17 mouse cellular contexts compared by ENCODE assay signal in the genomic region with DNA sequence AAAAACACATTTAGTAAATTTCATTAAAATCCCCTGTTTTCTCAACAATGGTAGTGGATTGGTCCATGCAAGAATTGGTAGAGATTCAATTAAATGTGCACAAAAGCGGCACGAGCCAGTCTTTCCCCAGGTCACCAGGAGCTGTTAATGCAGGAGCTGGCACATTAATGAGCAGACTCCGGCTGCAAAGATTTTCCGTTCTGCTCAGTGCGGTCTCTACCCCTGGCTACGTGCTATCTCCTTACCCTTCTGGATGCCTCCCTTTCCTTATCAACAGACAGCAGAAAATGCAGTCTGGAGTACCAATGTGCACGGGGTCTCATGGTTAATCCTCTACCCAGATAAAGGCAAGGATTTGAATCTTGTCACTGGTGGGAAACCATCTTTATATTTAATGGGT. TPM values are rescaled to one million over a fixed set of nuclear protein-coding genes. Genes with fewer than 3 reads are reported as not detected.
DNase-seq lines count a peak whose midpoint lies in the region; ATAC-seq lines count a peak whose summit lies in the region.
"Had no signal": no experiment of that assay in that cellular context is flagged by ENCODE, and none has a peak within 500 bp of the region (broad histone marks: within the 10 kb centered on the region; RNA-seq: fewer than 3 reads in every experiment).

No protein-coding gene starts in this region.

- peaks cover 13% of the 10 kb centered on the region for H3K4me1 ChIP-seq in heart, embryonic 13.5 days
- peaks cover 8% of the 10 kb centered on the region; the same call in 1 of the 2 replicates for H3K4me1 ChIP-seq in kidney, embryonic 15.5 days
- H3K4me1 ChIP-seq in hindbrain, embryonic 16.5 days (ENCODE audit: control insufficient read depth, insufficient read depth, low read depth, low read length): no peaks in the 10 kb centered on the region
- H3K4me1 ChIP-seq in midbrain, embryonic 15.5 days: peaks cover 3% of the 10 kb centered on the region; the same call in 1 of the 2 replicates
- H3K4me1 ChIP-seq: embryonic facial prominence, embryonic 15.5 days; liver, embryonic 12.5 days; lung, embryonic 15.5 days had no signal

- no peaks in the 10 kb centered on the region for H3K27me3 ChIP-seq in heart, embryonic 13.5 days (replicated peaks)
- no peaks in the 10 kb centered on the region for H3K27me3 ChIP-seq in kidney, embryonic 15.5 days
- no peaks in the 10 kb centered on the region for H3K27me3 ChIP-seq in hindbrain, embryonic 16.5 days (replicated peaks; ENCODE audit: control insufficient read depth, insufficient read depth, low read length)
- no peaks in the 10 kb centered on the region for H3K27me3 ChIP-seq in midbrain, embryonic 15.5 days (replicated peaks)
- H3K27me3 ChIP-seq: embryonic facial prominence, embryonic 15.5 days; liver, embryonic 12.5 days; lung, embryonic 15.5 days had no signal

- H3K36me3 ChIP-seq in heart, embryonic 13.5 days: no peaks in the 10 kb centered on the region
- no peaks in the 10 kb centered on the region for H3K36me3 ChIP-seq in kidney, embryonic 15.5 days
- no peaks in the 10 kb centered on the region for H3K36me3 ChIP-seq in hindbrain, embryonic 16.5 days (ENCODE audit: control insufficient read depth, insufficient read depth, low read length)
- no peaks in the 10 kb centered on the region for H3K36me3 ChIP-seq in midbrain, embryonic 15.5 days (replicated peaks)
- H3K36me3 ChIP-seq: embryonic facial prominence, embryonic 15.5 days; liver, embryonic 12.5 days; lung, embryonic 15.5 days had no signal

- peak overlapping the region; percentile 6; the same call in 1 of the 2 replicates for H3K27ac ChIP-seq in heart, embryonic 13.5 days (replicated peaks)
- H3K27ac ChIP-seq in kidney, embryonic 15.5 days: 0 out of 2 replicates have a peak overlapping the region, but pooled peaks have one; percentile 56
- no peak overlapping the region for H3K27ac ChIP-seq in hindbrain, embryonic 16.5 days (ENCODE audit: low read depth, low read length)
- peak overlapping the region; percentile 70 for H3K27ac ChIP-seq in midbrain, embryonic 15.5 days
- H3K27ac ChIP-seq: embryonic facial prominence, embryonic 15.5 days; kidney, postnatal 0 days; liver, embryonic 12.5 days; lung, embryonic 15.5 days had no signal

- H3K4me3 ChIP-seq in heart, embryonic 13.5 days: no peak overlapping the region
- no peak overlapping the region for H3K4me3 ChIP-seq in kidney, embryonic 15.5 days (replicated peaks)
- H3K4me3 ChIP-seq in hindbrain, embryonic 16.5 days (ENCODE audit: low read length): no peak overlapping the region
- no peak overlapping the region for H3K4me3 ChIP-seq in midbrain, embryonic 15.5 days
- H3K4me3 ChIP-seq: embryonic facial prominence, embryonic 15.5 days; liver, embryonic 12.5 days; lung, embryonic 15.5 days; myocyte had no signal

- WGBS in heart, embryonic 13.5 days: 18% methylated on average over 7 of the region's 7 CpGs
- 56% methylated on average over 7 of the region's 7 CpGs for WGBS in kidney, embryonic 15.5 days
- 40% methylated on average over 7 of the region's 7 CpGs for WGBS in hindbrain, embryonic 16.5 days
- 23% methylated on average over 7 of the region's 7 CpGs for WGBS in midbrain, embryonic 15.5 days

- ATAC-seq in heart, embryonic 13.5 days (ENCODE audit: extremely low read depth, insufficient number of reproducible peaks, low FRiP score, low TSS enrichment): no peak
- ATAC-seq in kidney, embryonic 15.5 days (replicated peaks; ENCODE audit: low FRiP score): no peak
- 0 out of 2 replicates have a peak, but pooled peaks have one; percentile 37 for ATAC-seq in hindbrain, embryonic 16.5 days
- peak; percentile 83 for ATAC-seq in midbrain, embryonic 15.5 days (replicated peaks)
- no peak for ATAC-seq in cerebellum, adult (ENCODE audit: insufficient number of reproducible peaks, low FRiP score, low TSS enrichment)
- ATAC-seq: liver, embryonic 12.5 days had no signal

- DNase-seq in heart, adult 18-20 months: no peak
- no peak for DNase-seq in kidney, adult 11 months
- DNase-seq in ovary, adult 18-20 months (ENCODE audit: low spot score): no peak
- DNase-seq: adrenal gland, postnatal 25 days; cerebellum, adult 9-11 months; embryo, embryonic 11 days; thymus, postnatal 4 days had no signal

- peak overlapping the region; percentile 61 for H3K9ac ChIP-seq in heart, embryonic 13.5 days
- H3K9ac ChIP-seq in kidney, embryonic 15.5 days: no peak overlapping the region
- H3K9ac ChIP-seq in hindbrain, embryonic 16.5 days (ENCODE audit: low read depth, low read length): peak overlapping the region; percentile 38; the same call in 1 of the 2 replicates
- no peak overlapping the region for H3K9ac ChIP-seq in midbrain, embryonic 15.5 days
- H3K9ac ChIP-seq: embryonic facial prominence, embryonic 15.5 days; liver, embryonic 12.5 days; lung, embryonic 15.5 days had no signal

- H3K9me3 ChIP-seq in heart, embryonic 13.5 days: no peaks in the 10 kb centered on the region
- H3K9me3 ChIP-seq in kidney, embryonic 15.5 days (replicated peaks): no peaks in the 10 kb centered on the region
- no peaks in the 10 kb centered on the region for H3K9me3 ChIP-seq in hindbrain, embryonic 16.5 days (ENCODE audit: control insufficient read depth, low read length)
- H3K9me3 ChIP-seq in midbrain, embryonic 15.5 days: no peaks in the 10 kb centered on the region
- H3K9me3 ChIP-seq: embryonic facial prominence, embryonic 15.5 days; liver, embryonic 12.5 days; lung, embryonic 15.5 days had no signal

- H3K4me2 ChIP-seq in heart, embryonic 13.5 days: peak overlapping the region; percentile 45
- H3K4me2 ChIP-seq in kidney, embryonic 15.5 days: no peak overlapping the region
- no peak overlapping the region for H3K4me2 ChIP-seq in hindbrain, embryonic 16.5 days (ENCODE audit: low read length)
- H3K4me2 ChIP-seq in midbrain, embryonic 15.5 days: no peak overlapping the region
- H3K4me2 ChIP-seq: embryonic facial prominence, embryonic 15.5 days; liver, embryonic 12.5 days; lung, embryonic 15.5 days had no signal

RNA-seq across cellular contexts. Expression of a gene that starts 9.2 kb away (rescaled TPM):
- 26.1 and 29.3 TPM in 2 replicates for polyA plus RNA-seq in heart, embryonic 13.5 days (2015; fragmentation: Nextera tagmentation; extraction: Ambion mirVana)
- total RNA-seq in heart, adult 18-20 months (2021): 10 to 100 TPM; 45.5 to 46.5 TPM
- 57.5 and 65.4 TPM in 2 replicates for polyA plus RNA-seq in kidney, embryonic 15.5 days (2015; fragmentation: Nextera tagmentation; extraction: Ambion mirVana)
- 97.0 and 114 TPM in 2 replicates for polyA plus RNA-seq in hindbrain, embryonic 16.5 days (2015; fragmentation: Nextera tagmentation; extraction: Ambion mirVana)
- polyA plus RNA-seq in midbrain, embryonic 15.5 days (2015; fragmentation: Nextera tagmentation; extraction: Ambion mirVana): 110 and 115 TPM in 2 replicates

RNA-seq across cellular contexts. Expression of a gene that starts 48.1 kb away (rescaled TPM):
- 124 and 135 TPM in 2 replicates for polyA plus RNA-seq in heart, embryonic 13.5 days (2015; fragmentation: Nextera tagmentation; extraction: Ambion mirVana)
- total RNA-seq in heart, adult 18-20 months (2021): 1 to 10 TPM; 8.3 to 8.4 TPM
- 67.5 and 94.5 TPM in 2 replicates for polyA plus RNA-seq in kidney, embryonic 15.5 days (2015; fragmentation: Nextera tagmentation; extraction: Ambion mirVana)
- polyA plus RNA-seq in hindbrain, embryonic 16.5 days (2015; fragmentation: Nextera tagmentation; extraction: Ambion mirVana): 1,720 and 1,858 TPM in 2 replicates
- polyA plus RNA-seq in midbrain, embryonic 15.5 days (2015; fragmentation: Nextera tagmentation; extraction: Ambion mirVana): 1,755 and 1,834 TPM in 2 replicates

Comparison
In these comparisons a context has a peak if more than half of its experiments do, and no peak if none do; other contexts are left out.
1. ATAC-seq: peak in hindbrain, embryonic 16.5 days (single experiment) and midbrain, embryonic 15.5 days (single experiment); none in heart, embryonic 13.5 days (single experiment), kidney, embryonic 15.5 days (single experiment) and cerebellum, adult (single experiment).
2. H3K9ac ChIP-seq: peak in heart, embryonic 13.5 days (single experiment) and hindbrain, embryonic 16.5 days (single experiment); none in kidney, embryonic 15.5 days (single experiment) and midbrain, embryonic 15.5 days (single experiment).
3. RNA of a gene that starts 48.1 kb away (polyA plus RNA-seq): 1,720 to 1,858 TPM in hindbrain, embryonic 16.5 days and 1,755 to 1,834 TPM in midbrain, embryonic 15.5 days; 124 to 135 TPM in heart, embryonic 13.5 days and 67.5 to 94.5 TPM in kidney, embryonic 15.5 days; every median in the first group is over 10 times any median in the second.